Mouse (Mus musculus): ENCODE results near the gene Trim13.

Gene Trim13

GRCm38 (mm10) chr14:61613319-61613718 lies 15.3 kb downstream of the Trim13 start:
- DNase-seq (ENCODE audit: low read depth): no peak

- no peak for DNase-seq (ENCODE audit: low read depth)
Observed at GRCm38 (mm10) chr14:61620371-61620770, 22.3 kb downstream of the Trim13 start.

- no peak for DNase-seq (ENCODE audit: low read depth)
Observed at GRCm38 (mm10) chr14:61635969-61636368, 37.9 kb downstream of the Trim13 start.

- no peak for DNase-seq (ENCODE audit: low read depth)
Observed at GRCm38 (mm10) chr14:61642668-61643067, 44.6 kb downstream of the Trim13 start.

GRCm38 (mm10) chr14:61645547-61645946 lies 47.5 kb downstream of the Trim13 start:
- no peak for DNase-seq (ENCODE audit: low read depth)

- DNase-seq (ENCODE audit: low read depth): no peak
Observed at GRCm38 (mm10) chr14:61647182-61647880, 49.3 kb downstream of the Trim13 start.

GRCm38 (mm10) chr14:61647881-61648684 lies 50.0 kb downstream of the Trim13 start:
- DNase-seq (ENCODE audit: low read depth): no peak

GRCm38 (mm10) chr14:61648685-61649504 lies 50.8 kb downstream of the Trim13 start:
- DNase-seq (ENCODE audit: low read depth): peak; percentile 96

- DNase-seq (ENCODE audit: low read depth): no peak
Observed at GRCm38 (mm10) chr14:61650291-61650960, 52.4 kb downstream of the Trim13 start.

All from c-Kit-positive CD71-negative TER-119-negative erythroid progenitor cells, embryonic 14.5 days (primary cell).